Mouse (Mus musculus): ENCODE results near the gene Axin2. TPM values are rescaled to one million over a fixed set of nuclear protein-coding genes. Genes with fewer than 3 reads are reported as not detected.

Gene Axin2
- 0.79 and 0.82 TPM in 2 replicates for polyA plus RNA-seq (2015; fragmentation: Nextera tagmentation; extraction: Ambion mirVana)

GRCm38 (mm10) chr11:108920158-108920635 is at the start of gene Axin2:
TSS of gene Axin2 (plus strand) at chr11:108920349.

Other genes with a start within 250 kb of the Axin2 start
- not detected in 2 replicates for gene E030025P04Rik, start 224.0 kb downstream of the Axin2 start, polyA plus RNA-seq (2015; fragmentation: Nextera tagmentation; extraction: Ambion mirVana)

Data from spleen, postnatal 0 days (tissue).